Mouse (Mus musculus): ENCODE data around the gene Olfr718-ps1. TPM values are rescaled to one million over a fixed set of nuclear protein-coding genes. Genes with fewer than 3 reads are reported as not detected.

The Olfr718-ps1 gene
- total RNA-seq, 1 experiment from 2014 or later = 0.09 TPM

Other genes starting within 250 kb of the Olfr718-ps1 start
- 1,770 and 1,788 TPM in 2 replicates for gene Actb, start 240.8 kb downstream of the Olfr718-ps1 start, total RNA-seq (2017)
- gene Fscn1, start 187.2 kb downstream of the Olfr718-ps1 start, total RNA-seq (2017) = 0.64 TPM in 1 of 2 replicates, not detected in the other
- 46.8 and 76.1 TPM in 2 replicates for gene Rnf216, start 34.6 kb downstream of the Olfr718-ps1 start, total RNA-seq (2017)
- 4.8 and 8.4 TPM in 2 replicates for gene Rbak, start 33.2 kb upstream of the Olfr718-ps1 start, total RNA-seq (2017)
- gene Spdye4b, start 33.4 kb upstream of the Olfr718-ps1 start, total RNA-seq (2017) = not detected in 2 replicates
- not detected in 2 replicates for gene Spdye4a, start 79.3 kb upstream of the Olfr718-ps1 start, total RNA-seq (2017)
- 17.9 and 24.4 TPM in 2 replicates for gene Zfp12, start 87.6 kb upstream of the Olfr718-ps1 start, total RNA-seq (2017)
- 3.9 and 4.2 TPM in 2 replicates for gene Zfp316, start 122.4 kb upstream of the Olfr718-ps1 start, total RNA-seq (2017)
- gene Zfp853, start 146.0 kb upstream of the Olfr718-ps1 start, total RNA-seq (2017) = not detected in 2 replicates
- gene E130309D02Rik, start 167.8 kb upstream of the Olfr718-ps1 start, total RNA-seq (2017) = 13.7 and 22.0 TPM in 2 replicates
- 35.8 and 36.3 TPM in 2 replicates for gene Zdhhc4, start 181.7 kb upstream of the Olfr718-ps1 start, total RNA-seq (2017)
- gene Grid2ip, start 209.8 kb upstream of the Olfr718-ps1 start, total RNA-seq (2017) = not detected in 2 replicates

Data from common myeloid progenitor, adult 5-6 weeks (primary cell).